Mouse (Mus musculus) heart, postnatal 0 days (tissue): ENCODE data around the gene Baat.

ENCODE experiments used
- CTCF ChIP-seq: IDR thresholded peaks from 2 replicates; pipeline ENCODE4 v1.5.1; 2016; ENCODE audit warnings: antibody characterized with exemption, control low read depth, low read depth
- EP300 ChIP-seq: IDR thresholded peaks from 2 replicates; pipeline ENCODE4 v1.6.1; 2016; ENCODE audit warnings: antibody characterized with exemption, low read depth

DNA sequence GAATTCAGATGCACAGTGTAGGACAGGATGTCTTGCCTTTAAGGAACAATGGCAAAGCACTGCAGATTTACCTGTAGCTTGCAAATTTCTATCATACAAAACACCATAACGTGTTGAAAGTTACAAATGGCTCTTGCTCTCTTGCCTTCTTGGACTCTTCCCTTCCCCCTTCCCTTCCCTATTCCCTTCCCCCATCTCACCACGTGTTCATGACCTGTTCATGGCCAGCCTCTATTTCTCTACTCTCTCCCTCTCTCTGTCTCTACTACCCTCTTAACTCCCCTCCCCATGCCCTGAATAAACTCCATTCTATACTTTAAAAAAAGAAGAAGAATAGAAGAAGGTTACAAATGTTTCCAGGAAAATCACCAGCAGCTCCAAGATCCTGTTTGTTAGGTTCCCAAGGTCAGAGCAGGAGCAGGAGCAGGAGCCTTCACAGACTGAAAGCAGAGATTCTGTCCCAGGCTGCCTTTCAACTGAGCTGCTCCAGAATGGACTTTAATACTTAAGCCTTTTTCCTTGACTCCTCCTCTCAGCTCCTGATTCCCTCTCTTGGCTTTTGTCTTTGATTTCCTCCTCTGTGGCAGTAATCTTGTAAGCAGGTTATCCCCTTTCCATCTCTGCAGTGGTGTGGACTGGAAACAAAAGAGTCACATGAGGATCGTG, 32.8 kb downstream of the Baat start, which contains the start of gene Acnat1:
- no peak for TF ChIP-seq CTCF
- TF ChIP-seq EP300: no peak
